Mouse (Mus musculus): Measurements from ENCODE around the gene Dclre1b. TPM values are rescaled to one million over a fixed set of nuclear protein-coding genes. Genes with fewer than 3 reads are reported as not detected.

Dclre1b gene
- polyA plus RNA-seq, 2 experiments, result 11.4 to 32.2 TPM

- Histone ChIP-seq H3K9ac (ENCODE audit: low read depth, low read length, severe bottlenecking) (no peak overlapping the region), H3K4me3 (replicated peaks; ENCODE audit: low read length) (no peak overlapping the region), H3K4me2 (replicated peaks; ENCODE audit: low read depth, low read length, severe bottlenecking) (no peak overlapping the region), H3K9me3 (ENCODE audit: control insufficient read depth, low read length) (no peaks in the 10 kb centered on the region), H3K4me1 (ENCODE audit: control insufficient read depth, insufficient read depth, low read length) (no peaks in the 10 kb centered on the region), H3K27ac (replicated peaks; ENCODE audit: low read depth, low read length) (no peak overlapping the region), H3K36me3 (ENCODE audit: control insufficient read depth, insufficient read depth, low read length) (peaks cover 84% of the 10 kb centered on the region), H3K27me3 (ENCODE audit: control insufficient read depth, insufficient read depth, low read length) (no peaks in the 10 kb centered on the region)
- no peak for TF ChIP-seq POLR2A (IDR thresholded peaks at IDR 0.05; ENCODE audit: borderline replicate concordance, extremely low read depth, insufficient read depth, insufficient read length)
- ATAC-seq (ENCODE audit: low FRiP score, low read depth), result no peak
- DNase-seq (ENCODE audit: low spot score), result no peak
- 84% methylated on average over 3 of the region's 3 CpGs for WGBS
Measured at GRCm38 (mm10) chr3:103755351-103755750, 53.9 kb downstream of the Dclre1b start.

GRCm38 (mm10) chr3:103751558-103751957 is 57.7 kb downstream of the Dclre1b start:
- no peak for TF ChIP-seq POLR2A (IDR thresholded peaks at IDR 0.05; ENCODE audit: borderline replicate concordance, extremely low read depth, insufficient read depth, insufficient read length)
- WGBS, result 91% methylated on average over 2 of the region's 2 CpGs

More at GRCm38 (mm10) chr3:103751558-103751957, 57.7 kb downstream of the Dclre1b start:
- Histone ChIP-seq H3K27ac (replicated peaks; ENCODE audit: low read depth, low read length) (no peak overlapping the region), H3K9ac (ENCODE audit: low read depth, low read length, severe bottlenecking) (no peak overlapping the region), H3K4me2 (replicated peaks; ENCODE audit: low read depth, low read length, severe bottlenecking) (no peak overlapping the region), H3K4me3 (replicated peaks; ENCODE audit: low read length) (no peak overlapping the region), H3K27me3 (ENCODE audit: control insufficient read depth, insufficient read depth, low read length) (no peaks in the 10 kb centered on the region), H3K4me1 (ENCODE audit: control insufficient read depth, insufficient read depth, low read length) (no peaks in the 10 kb centered on the region), H3K9me3 (ENCODE audit: control insufficient read depth, low read length) (no peaks in the 10 kb centered on the region), H3K36me3 (ENCODE audit: control insufficient read depth, insufficient read depth, low read length) (peaks cover 88% of the 10 kb centered on the region)
- DNase-seq (ENCODE audit: low spot score), result no peak
- no peak for ATAC-seq (ENCODE audit: low FRiP score, low read depth)

Other genes with a start within 250 kb of the Dclre1b start
- gene Syt6, start 234.2 kb downstream of the Dclre1b start, polyA plus RNA-seq (2012; rRNA removed), result 0.44 TPM in 2 replicates
- 0.37 and 0.91 TPM in 2 replicates for gene Syt6, start 234.2 kb downstream of the Dclre1b start, polyA plus RNA-seq (2014; fragmentation: Nextera tagmentation; extraction: Ambion mirVana)
- gene Atg4a-ps, start 163.4 kb downstream of the Dclre1b start, polyA plus RNA-seq (2012; rRNA removed), result 0.11 and 0.14 TPM in 2 replicates
- 0.36 TPM in 1 of 2 replicates, not detected in the other for gene Atg4a-ps, start 163.4 kb downstream of the Dclre1b start, polyA plus RNA-seq (2014; fragmentation: Nextera tagmentation; extraction: Ambion mirVana)
- gene Olfml3, start 71.4 kb downstream of the Dclre1b start, polyA plus RNA-seq (2012; rRNA removed), result 52.0 and 58.1 TPM in 2 replicates
- gene Olfml3, start 71.4 kb downstream of the Dclre1b start, polyA plus RNA-seq (2014; fragmentation: Nextera tagmentation; extraction: Ambion mirVana), result 82.5 and 88.0 TPM in 2 replicates
- not detected in 2 replicates for gene Gm10964, start 70.1 kb downstream of the Dclre1b start, polyA plus RNA-seq (2012; rRNA removed)
- gene Gm10964, start 70.1 kb downstream of the Dclre1b start, polyA plus RNA-seq (2014; fragmentation: Nextera tagmentation; extraction: Ambion mirVana), result not detected in 2 replicates
- 27.3 and 31.8 TPM in 2 replicates for gene Hipk1, start 17.9 kb downstream of the Dclre1b start, polyA plus RNA-seq (2012; rRNA removed)
- 16.6 and 17.1 TPM in 2 replicates for gene Hipk1, start 17.9 kb downstream of the Dclre1b start, polyA plus RNA-seq (2014; fragmentation: Nextera tagmentation; extraction: Ambion mirVana)
- gene Ap4b1, start 76 bp upstream of the Dclre1b start, polyA plus RNA-seq (2012; rRNA removed), result 24.6 and 27.0 TPM in 2 replicates
- gene Ap4b1, start 76 bp upstream of the Dclre1b start, polyA plus RNA-seq (2014; fragmentation: Nextera tagmentation; extraction: Ambion mirVana), result 22.9 and 23.4 TPM in 2 replicates
- gene Gm43064, start 129 bp upstream of the Dclre1b start, polyA plus RNA-seq (2012; rRNA removed), result 0.39 and 0.73 TPM in 2 replicates
- gene Gm43064, start 129 bp upstream of the Dclre1b start, polyA plus RNA-seq (2014; fragmentation: Nextera tagmentation; extraction: Ambion mirVana), result not detected in 2 replicates
- gene Bcl2l15, start 23.2 kb upstream of the Dclre1b start, polyA plus RNA-seq (2012; rRNA removed), result 0.68 and 1.1 TPM in 2 replicates
- 0.68 and 0.84 TPM in 2 replicates for gene Bcl2l15, start 23.2 kb upstream of the Dclre1b start, polyA plus RNA-seq (2014; fragmentation: Nextera tagmentation; extraction: Ambion mirVana)
- 0.47 and 0.99 TPM in 2 replicates for gene Ptpn22, start 50.4 kb upstream of the Dclre1b start, polyA plus RNA-seq (2012; rRNA removed)
- 0.94 and 1.1 TPM in 2 replicates for gene Ptpn22, start 50.4 kb upstream of the Dclre1b start, polyA plus RNA-seq (2014; fragmentation: Nextera tagmentation; extraction: Ambion mirVana)
- gene Rsbn1, start 104.7 kb upstream of the Dclre1b start, polyA plus RNA-seq (2012; rRNA removed), result 11.0 and 11.4 TPM in 2 replicates
- gene Rsbn1, start 104.7 kb upstream of the Dclre1b start, polyA plus RNA-seq (2014; fragmentation: Nextera tagmentation; extraction: Ambion mirVana), result 12.2 and 15.2 TPM in 2 replicates
- 22.5 and 24.5 TPM in 2 replicates for gene Phtf1, start 158.7 kb upstream of the Dclre1b start, polyA plus RNA-seq (2012; rRNA removed)
- 41.1 and 48.1 TPM in 2 replicates for gene Phtf1, start 158.7 kb upstream of the Dclre1b start, polyA plus RNA-seq (2014; fragmentation: Nextera tagmentation; extraction: Ambion mirVana)

Data from limb, embryonic 14.5 days (tissue).